Mouse (Mus musculus) Muller cell, postnatal 12 days (primary cell): ENCODE data around the gene Efcab11.
"Not testable (repeated sequence)": the region's sequence is repeated elsewhere in the genome, so short reads cannot be mapped to it uniquely, and the experiment has no call there.

ENCODE experiments used
- DNase-seq: peaks from one replicate; pipeline ENCODE4 v3.0.0-alpha.2; 2015; ENCODE audit errors: inconsistent ontology term

The Efcab11 gene

GRCm38 (mm10) chr12:99807891-99808290 lies 76.3 kb downstream of the Efcab11 start:
- no peak for DNase-seq

GRCm38 (mm10) chr12:99806741-99807140 lies 77.5 kb downstream of the Efcab11 start:
- DNase-seq, result not testable (repeated sequence)

GRCm38 (mm10) chr12:99795921-99796320 lies 88.3 kb downstream of the Efcab11 start:
- DNase-seq, result peak; percentile 59

GRCm38 (mm10) chr12:99794792-99795620 lies 89.2 kb downstream of the Efcab11 start:
- DNase-seq, result peak; percentile 76

GRCm38 (mm10) chr12:99794158-99794515 lies 90.1 kb downstream of the Efcab11 start:
- no peak for DNase-seq

GRCm38 (mm10) chr12:99793465-99794157 lies 90.6 kb downstream of the Efcab11 start:
- DNase-seq, result no peak

GRCm38 (mm10) chr12:99789283-99789960 lies 94.8 kb downstream of the Efcab11 start:
- no peak for DNase-seq

- peak; percentile 48 for DNase-seq
These were observed 102.5 kb downstream of the Efcab11 start for GRCm38 (mm10) chr12:99781774-99782173.

- DNase-seq, result no peak
These were observed 103.8 kb downstream of the Efcab11 start for GRCm38 (mm10) chr12:99780396-99780795.

- DNase-seq, result peak; percentile 53
These were observed 104.3 kb downstream of the Efcab11 start for GRCm38 (mm10) chr12:99779908-99780307.

- no peak for DNase-seq
These were observed 107.6 kb downstream of the Efcab11 start for GRCm38 (mm10) chr12:99776497-99777139.

- no peak for DNase-seq
These were observed 109.4 kb downstream of the Efcab11 start for GRCm38 (mm10) chr12:99774864-99775263.

- DNase-seq, result no peak
These were observed 110.5 kb downstream of the Efcab11 start for GRCm38 (mm10) chr12:99773636-99774193.

GRCm38 (mm10) chr12:99771018-99771417 lies 113.2 kb downstream of the Efcab11 start:
- DNase-seq, result no peak

GRCm38 (mm10) chr12:99769626-99770025 lies 114.6 kb downstream of the Efcab11 start:
- no peak for DNase-seq

GRCm38 (mm10) chr12:99767691-99768090 lies 116.5 kb downstream of the Efcab11 start:
- no peak for DNase-seq

GRCm38 (mm10) chr12:99765979-99766378 lies 118.3 kb downstream of the Efcab11 start:
- DNase-seq, result no peak

- DNase-seq, result no peak
These were observed 120.2 kb downstream of the Efcab11 start for GRCm38 (mm10) chr12:99764053-99764452.

- DNase-seq, result no peak
These were observed 126.3 kb downstream of the Efcab11 start for GRCm38 (mm10) chr12:99757754-99758526.

GRCm38 (mm10) chr12:99756914-99757687 lies 127.1 kb downstream of the Efcab11 start:
- no peak for DNase-seq
